Mouse (Mus musculus): ENCODE data around the gene Nadk. TPM values are rescaled to one million over a fixed set of nuclear protein-coding genes. Genes with fewer than 3 reads are reported as not detected.
"Not testable (repeated sequence)": the region's sequence is repeated elsewhere in the genome, so short reads cannot be mapped to it uniquely, and the experiment has no call there.

Gene Nadk
- polyA plus RNA-seq, 1 experiment from 2014 or later: 99.8 TPM

GRCm38 (mm10) chr4:155566555-155566954 lies 4.4 kb downstream of the Nadk start:
- H3K27ac ChIP-seq (ENCODE audit: low read depth, low read length): no peak overlapping the region

GRCm38 (mm10) chr4:155568170-155568569 lies 6.0 kb downstream of the Nadk start:
- DNase-seq (ENCODE audit: low spot score, missing footprints) (no peak), ATAC-seq (ENCODE audit: low FRiP score) (no peak)
- no peak overlapping the region for H3K27ac ChIP-seq (ENCODE audit: low read depth, low read length)

More at GRCm38 (mm10) chr4:155566555-155566954, 4.4 kb downstream of the Nadk start:
- Histone ChIP-seq H3K4me3 (ENCODE audit: low read depth, low read length) (no peak overlapping the region), H3K36me3 (ENCODE audit: control insufficient read depth, insufficient read depth, low read length) (no peaks in the 10 kb centered on the region), H3K4me2 (no peak overlapping the region), H3K4me1 (ENCODE audit: control insufficient read depth, insufficient read depth, low read length) (peaks cover 25% of the 10 kb centered on the region), H3K27me3 (ENCODE audit: control insufficient read depth, insufficient read depth, low read length) (no peaks in the 10 kb centered on the region), H3K9ac (ENCODE audit: low read length) (no peak overlapping the region), H3K9me3 (ENCODE audit: control insufficient read depth, low read length) (no peaks in the 10 kb centered on the region)
- ATAC-seq (ENCODE audit: low FRiP score): no peak
- WGBS: 82% methylated on average over 8 of the region's 8 CpGs
- DNase-seq (ENCODE audit: low spot score, missing footprints): no peak

GRCm38 (mm10) chr4:155568632-155569370 lies 6.6 kb downstream of the Nadk start:
- 92% methylated on average over 7 of the region's 7 CpGs for WGBS
- Histone ChIP-seq H3K4me3 (ENCODE audit: low read depth, low read length) (no peak overlapping the region), H3K4me1 (ENCODE audit: control insufficient read depth, insufficient read depth, low read length) (peaks cover 12% of the 10 kb centered on the region), H3K36me3 (ENCODE audit: control insufficient read depth, insufficient read depth, low read length) (no peaks in the 10 kb centered on the region), H3K9me3 (ENCODE audit: control insufficient read depth, low read length) (no peaks in the 10 kb centered on the region), H3K27ac (ENCODE audit: low read depth, low read length) (no peak overlapping the region), H3K9ac (ENCODE audit: low read length) (no peak overlapping the region), H3K4me2 (no peak overlapping the region), H3K27me3 (ENCODE audit: control insufficient read depth, insufficient read depth, low read length) (no peaks in the 10 kb centered on the region)
- ATAC-seq (ENCODE audit: low FRiP score) (no peak), DNase-seq (ENCODE audit: low spot score, missing footprints) (no peak)

More at GRCm38 (mm10) chr4:155568170-155568569, 6.0 kb downstream of the Nadk start:
- Histone ChIP-seq H3K4me1 (ENCODE audit: control insufficient read depth, insufficient read depth, low read length) (peaks cover 12% of the 10 kb centered on the region), H3K27me3 (ENCODE audit: control insufficient read depth, insufficient read depth, low read length) (no peaks in the 10 kb centered on the region), H3K4me2 (no peak overlapping the region), H3K9ac (ENCODE audit: low read length) (no peak overlapping the region), H3K36me3 (ENCODE audit: control insufficient read depth, insufficient read depth, low read length) (no peaks in the 10 kb centered on the region), H3K4me3 (ENCODE audit: low read depth, low read length) (no peak overlapping the region), H3K9me3 (ENCODE audit: control insufficient read depth, low read length) (no peaks in the 10 kb centered on the region)
- WGBS: 44% methylated on average over 2 of the region's 2 CpGs

- H3K9me3 ChIP-seq (ENCODE audit: control insufficient read depth, low read length): no peaks in the 10 kb centered on the region
- H3K4me1 ChIP-seq (ENCODE audit: control insufficient read depth, insufficient read depth, low read length): peaks cover 6% of the 10 kb centered on the region
- 95% methylated on average over 6 of the region's 6 CpGs for WGBS
- H3K36me3 ChIP-seq (ENCODE audit: control insufficient read depth, insufficient read depth, low read length): no peaks in the 10 kb centered on the region
- H3K4me3 ChIP-seq (ENCODE audit: low read depth, low read length): no peak overlapping the region
- DNase-seq (ENCODE audit: low spot score, missing footprints) (no peak), ATAC-seq (ENCODE audit: low FRiP score) (no peak)
- no peak overlapping the region for H3K4me2 ChIP-seq
- no peaks in the 10 kb centered on the region for H3K27me3 ChIP-seq (ENCODE audit: control insufficient read depth, insufficient read depth, low read length)
- H3K9ac ChIP-seq (ENCODE audit: low read length): no peak overlapping the region
- H3K27ac ChIP-seq (ENCODE audit: low read depth, low read length): no peak overlapping the region
Measured at GRCm38 (mm10) chr4:155569818-155570217, 7.6 kb downstream of the Nadk start.

GRCm38 (mm10) chr4:155570315-155570714 lies 8.1 kb downstream of the Nadk start:
- 89% methylated on average over 11 of the region's 11 CpGs for whole genome bisulfite sequencing
- H3K4me2 ChIP-seq: not testable (repeated sequence)

GRCm38 (mm10) chr4:155571442-155571841 lies 9.3 kb downstream of the Nadk start:
- Histone ChIP-seq H3K4me2 (no peak overlapping the region), H3K4me3 (ENCODE audit: low read depth, low read length) (no peak overlapping the region), H3K36me3 (ENCODE audit: control insufficient read depth, insufficient read depth, low read length) (no peaks in the 10 kb centered on the region), H3K4me1 (ENCODE audit: control insufficient read depth, insufficient read depth, low read length) (no peaks in the 10 kb centered on the region), H3K27me3 (ENCODE audit: control insufficient read depth, insufficient read depth, low read length) (no peaks in the 10 kb centered on the region), H3K27ac (ENCODE audit: low read depth, low read length) (no peak overlapping the region), H3K9me3 (ENCODE audit: control insufficient read depth, low read length) (no peaks in the 10 kb centered on the region), H3K9ac (ENCODE audit: low read length) (no peak overlapping the region)
- no peak for ATAC-seq (ENCODE audit: low FRiP score)
- DNase-seq (ENCODE audit: low spot score, missing footprints): no peak
- WGBS: 82% methylated on average over 2 of the region's 2 CpGs

More at GRCm38 (mm10) chr4:155570315-155570714, 8.1 kb downstream of the Nadk start:
- H3K4me1 ChIP-seq (ENCODE audit: control insufficient read depth, insufficient read depth, low read length); H3K9me3 ChIP-seq (ENCODE audit: control insufficient read depth, low read length); H3K9ac ChIP-seq (ENCODE audit: low read length); H3K4me3 ChIP-seq (ENCODE audit: low read depth, low read length); H3K36me3 ChIP-seq (ENCODE audit: control insufficient read depth, insufficient read depth, low read length); DNase-seq (ENCODE audit: low spot score, missing footprints); H3K27me3 ChIP-seq (ENCODE audit: control insufficient read depth, insufficient read depth, low read length); ATAC-seq (ENCODE audit: low FRiP score); H3K27ac ChIP-seq (ENCODE audit: low read depth, low read length): not testable (repeated sequence)

- Histone ChIP-seq H3K27me3 (ENCODE audit: control insufficient read depth, insufficient read depth, low read length) (no peaks in the 10 kb centered on the region), H3K36me3 (ENCODE audit: control insufficient read depth, insufficient read depth, low read length) (0 out of 2 replicates have a peak, but pooled peaks cover 3% of the 10 kb centered on the region), H3K4me3 (ENCODE audit: low read depth, low read length) (no peak overlapping the region), H3K9me3 (ENCODE audit: control insufficient read depth, low read length) (no peaks in the 10 kb centered on the region), H3K4me2 (no peak overlapping the region), H3K27ac (ENCODE audit: low read depth, low read length) (no peak overlapping the region), H3K4me1 (ENCODE audit: control insufficient read depth, insufficient read depth, low read length) (no peaks in the 10 kb centered on the region), H3K9ac (ENCODE audit: low read length) (no peak overlapping the region)
- DNase-seq (ENCODE audit: low spot score, missing footprints): no peak
- WGBS: 100% methylated on average over 2 of the region's 2 CpGs
- ATAC-seq (ENCODE audit: low FRiP score): no peak
Measured at GRCm38 (mm10) chr4:155573155-155573554, 11.0 kb downstream of the Nadk start.

- Histone ChIP-seq H3K27me3 (ENCODE audit: control insufficient read depth, insufficient read depth, low read length) (no peaks in the 10 kb centered on the region), H3K4me2 (no peak overlapping the region), H3K9ac (ENCODE audit: low read length) (no peak overlapping the region), H3K36me3 (ENCODE audit: control insufficient read depth, insufficient read depth, low read length) (0 out of 2 replicates have a peak, but pooled peaks cover 3% of the 10 kb centered on the region), H3K4me3 (ENCODE audit: low read depth, low read length) (no peak overlapping the region), H3K9me3 (ENCODE audit: control insufficient read depth, low read length) (no peaks in the 10 kb centered on the region), H3K4me1 (ENCODE audit: control insufficient read depth, insufficient read depth, low read length) (no peaks in the 10 kb centered on the region), H3K27ac (ENCODE audit: low read depth, low read length) (no peak overlapping the region)
- WGBS: 94% methylated on average over 9 of the region's 9 CpGs
- DNase-seq (ENCODE audit: low spot score, missing footprints) (no peak), ATAC-seq (ENCODE audit: low FRiP score) (no peak)
Measured at GRCm38 (mm10) chr4:155573876-155574275, 11.7 kb downstream of the Nadk start.

GRCm38 (mm10) chr4:155574931-155575330 lies 12.8 kb downstream of the Nadk start:
- H3K4me3 ChIP-seq (ENCODE audit: low read depth, low read length): no peak overlapping the region
- no peaks in the 10 kb centered on the region for H3K9me3 ChIP-seq (ENCODE audit: control insufficient read depth, low read length)
- H3K36me3 ChIP-seq (ENCODE audit: control insufficient read depth, insufficient read depth, low read length): 0 out of 2 replicates have a peak, but pooled peaks cover 3% of the 10 kb centered on the region
- no peaks in the 10 kb centered on the region for H3K4me1 ChIP-seq (ENCODE audit: control insufficient read depth, insufficient read depth, low read length)
- ATAC-seq (ENCODE audit: low FRiP score) (no peak), DNase-seq (ENCODE audit: low spot score, missing footprints) (no peak)
- H3K27me3 ChIP-seq (ENCODE audit: control insufficient read depth, insufficient read depth, low read length): no peaks in the 10 kb centered on the region
- no peak overlapping the region for H3K27ac ChIP-seq (ENCODE audit: low read depth, low read length)
- no peak overlapping the region for H3K4me2 ChIP-seq
- no peak overlapping the region for H3K9ac ChIP-seq (ENCODE audit: low read length)
- WGBS: 93% methylated on average over 11 of the region's 11 CpGs
